Mouse (Mus musculus) frontal cortex, postnatal 36 days (tissue): Measurements from ENCODE around the gene Gm10073.
"Not testable (repeated sequence)": the region's sequence is repeated elsewhere in the genome, so short reads cannot be mapped to it uniquely, and the experiment has no call there.

Experiments used
- DNase-seq, 2 experiments: peaks; one replicate each; pipeline ENCODE4 v3.0.0; 2022; ENCODE audit warnings: low spot score in 2 of 2

Gene Gm10073

DNA sequence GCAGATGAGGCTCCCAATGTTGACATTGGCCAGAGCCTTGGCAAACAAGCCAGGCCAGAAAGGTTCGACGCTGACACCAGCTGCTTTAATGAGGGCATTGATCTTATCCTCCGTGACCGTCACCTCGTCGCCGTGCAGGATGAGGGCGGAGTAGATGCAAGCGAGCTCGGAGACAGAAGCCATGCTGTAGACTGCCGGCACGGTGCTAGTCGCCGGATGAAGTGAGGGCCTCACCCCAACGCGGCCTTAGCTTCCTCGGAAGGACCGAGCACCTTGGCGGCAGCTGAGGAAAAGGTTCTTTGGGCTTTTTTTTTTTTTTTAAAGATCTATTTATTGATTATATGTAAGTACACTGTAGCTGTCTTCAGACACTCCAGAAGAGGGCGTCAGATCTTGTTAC lies at the start of gene Gm10073:
TSS of gene Gm10073 (minus strand) at position 294 of the 400 bp plus-strand sequence.
- DNase-seq = not testable (repeated sequence)

DNA sequence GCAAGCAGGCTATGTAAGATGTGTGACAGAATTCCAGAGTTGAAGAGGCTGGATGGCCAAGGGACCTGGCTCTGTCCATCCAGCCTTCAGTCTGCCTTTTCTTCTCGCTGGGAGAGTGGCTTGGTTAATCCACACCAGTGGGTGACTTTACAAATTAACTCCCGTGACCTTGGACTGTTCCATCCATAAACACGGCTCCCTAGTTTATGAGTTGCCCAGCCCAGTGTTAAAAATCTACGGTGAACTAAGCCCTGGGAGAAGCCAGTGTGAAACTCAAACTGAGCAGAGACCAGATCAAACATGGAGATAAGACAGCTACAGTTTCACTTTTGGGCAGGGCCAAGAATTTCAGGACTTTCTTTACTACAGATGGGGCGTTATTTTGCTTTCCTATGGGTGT lies 49.8 kb upstream of the Gm10073 start:
- no peak for DNase-seq

DNA sequence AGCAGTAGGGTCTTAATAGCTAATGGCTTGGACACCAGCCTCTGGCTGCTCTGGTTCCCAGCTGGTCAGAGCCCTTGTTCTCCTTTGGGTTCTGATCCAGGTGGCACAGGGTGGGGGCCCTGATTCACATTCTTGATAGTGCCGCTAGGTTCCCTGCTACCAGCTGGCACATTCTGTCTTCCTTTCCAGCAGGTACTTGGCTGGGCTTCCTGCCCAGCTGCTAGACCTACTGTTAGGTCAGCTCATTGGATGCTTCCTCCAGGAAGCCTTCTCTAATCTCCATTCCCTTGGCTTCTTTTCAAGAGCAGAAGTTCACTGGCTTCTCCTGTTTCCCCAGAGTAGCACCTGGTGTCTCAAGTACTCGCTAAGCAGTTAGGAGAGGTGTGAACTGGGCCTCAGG lies 47.2 kb upstream of the Gm10073 start:
- DNase-seq = no peak

DNA sequence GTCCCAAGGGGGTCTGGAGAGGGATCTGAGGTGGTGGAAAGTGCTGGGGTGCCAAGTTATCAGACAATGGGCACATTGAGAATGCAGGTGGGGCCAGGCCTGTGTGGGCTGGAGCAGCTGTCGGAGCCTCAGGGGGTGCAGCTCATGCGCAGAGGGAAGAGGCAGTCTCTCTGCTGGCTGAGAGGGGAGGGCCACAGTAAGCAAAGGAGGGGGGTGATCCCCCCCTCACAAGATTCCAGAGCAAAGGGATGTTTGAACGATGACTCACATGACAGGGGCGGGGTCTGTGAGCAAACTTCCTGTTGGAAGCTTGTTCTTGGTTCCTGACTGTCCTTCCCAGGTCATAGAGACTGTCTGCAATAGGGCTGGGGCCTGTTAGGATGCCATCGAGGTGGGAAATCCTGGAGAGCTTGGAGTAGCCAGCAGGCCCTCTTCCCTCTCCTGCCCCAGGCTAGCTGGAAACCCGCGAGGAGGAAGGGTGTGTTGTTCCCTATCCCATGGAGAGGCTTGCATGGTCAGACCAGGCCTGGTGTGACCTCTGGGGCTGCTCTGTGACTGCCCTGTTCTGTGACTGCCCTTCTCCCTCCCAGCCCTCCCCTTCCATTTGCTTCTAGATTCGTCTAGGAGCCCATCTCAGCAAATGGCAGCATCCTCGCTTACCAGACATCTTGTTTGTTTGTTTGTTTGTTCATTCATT lies 46.4 kb upstream of the Gm10073 start:
- DNase-seq = no peak

DNA sequence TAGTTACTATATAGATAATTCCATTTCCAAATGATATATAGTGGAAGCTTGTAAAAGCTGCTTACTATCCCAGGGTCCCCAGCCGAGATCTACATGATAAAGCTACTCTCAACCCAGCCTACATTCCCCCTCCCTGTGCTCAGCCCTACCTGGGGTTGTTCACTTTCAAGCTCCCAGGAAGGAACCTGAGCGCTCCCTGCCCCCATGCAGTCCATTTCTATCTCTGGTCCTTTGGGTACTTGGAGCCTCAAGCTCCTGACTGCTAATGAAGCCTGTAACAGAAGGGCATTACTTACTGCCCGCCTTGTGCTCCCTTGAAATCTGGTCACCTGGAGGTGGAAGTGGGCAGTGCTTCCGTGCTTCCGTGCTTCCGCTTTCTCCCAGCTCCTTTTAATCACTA lies 45.1 kb upstream of the Gm10073 start:
- no peak for DNase-seq

DNA sequence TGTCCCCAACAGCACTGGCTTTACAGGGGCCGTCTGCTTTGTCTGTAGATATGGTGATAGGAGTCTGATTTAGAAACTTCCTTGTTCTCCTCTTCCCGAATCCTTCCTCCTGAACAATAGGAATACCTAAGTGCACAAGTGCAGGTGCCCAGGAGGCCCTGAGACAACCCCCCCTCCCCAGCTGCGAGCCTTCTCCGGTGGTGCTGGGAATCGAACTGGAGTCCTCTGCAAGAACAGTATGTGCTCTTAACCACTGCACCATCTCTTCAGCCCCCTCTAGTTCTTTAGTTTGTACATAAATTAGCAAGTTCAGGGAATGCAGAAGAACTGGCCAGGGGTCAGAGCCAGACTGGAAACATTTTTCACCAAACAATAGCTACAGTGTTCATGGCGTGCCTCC lies 44.6 kb upstream of the Gm10073 start:
- no peak for DNase-seq

DNA sequence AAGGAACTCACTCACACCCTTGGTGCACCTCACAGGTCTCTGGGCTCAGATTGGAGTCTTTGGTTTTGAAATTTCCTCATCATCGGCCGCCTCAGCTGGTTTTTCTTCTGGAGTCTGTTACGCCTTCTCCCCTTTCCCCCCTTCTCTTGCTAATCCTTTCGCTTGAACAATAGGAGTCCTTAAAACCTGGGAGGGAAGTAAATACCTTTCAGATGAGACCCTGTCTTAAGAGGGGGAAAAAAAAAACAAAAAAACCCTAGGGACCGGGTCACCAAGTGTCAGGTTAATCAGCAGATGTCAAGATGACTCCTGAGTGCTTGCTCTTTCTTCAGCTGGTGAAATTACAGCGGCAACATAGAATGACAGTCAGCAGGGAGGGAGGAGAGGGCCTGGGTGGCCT lies 43.9 kb upstream of the Gm10073 start:
- no peak for DNase-seq

DNA sequence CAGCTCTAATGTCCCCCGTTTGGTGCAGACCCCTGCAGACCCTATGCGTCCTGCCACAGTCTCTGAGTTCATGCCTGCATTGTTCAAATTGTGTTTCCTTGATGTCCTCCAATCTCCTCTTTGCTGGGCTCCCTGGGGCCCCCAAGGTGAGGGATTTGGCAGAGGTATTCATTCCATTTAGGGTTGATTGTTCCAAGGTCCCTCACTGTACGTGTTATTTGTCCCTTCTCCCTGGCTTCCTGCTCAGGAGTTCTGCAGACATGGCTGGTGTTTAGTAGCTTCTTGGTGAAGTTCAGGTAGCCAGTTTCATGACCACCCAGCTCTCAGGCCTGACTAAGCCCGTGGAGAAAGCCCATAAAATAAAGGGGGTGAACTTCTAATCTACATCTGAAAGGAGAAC lies 43.4 kb upstream of the Gm10073 start:
- DNase-seq = no peak

DNA sequence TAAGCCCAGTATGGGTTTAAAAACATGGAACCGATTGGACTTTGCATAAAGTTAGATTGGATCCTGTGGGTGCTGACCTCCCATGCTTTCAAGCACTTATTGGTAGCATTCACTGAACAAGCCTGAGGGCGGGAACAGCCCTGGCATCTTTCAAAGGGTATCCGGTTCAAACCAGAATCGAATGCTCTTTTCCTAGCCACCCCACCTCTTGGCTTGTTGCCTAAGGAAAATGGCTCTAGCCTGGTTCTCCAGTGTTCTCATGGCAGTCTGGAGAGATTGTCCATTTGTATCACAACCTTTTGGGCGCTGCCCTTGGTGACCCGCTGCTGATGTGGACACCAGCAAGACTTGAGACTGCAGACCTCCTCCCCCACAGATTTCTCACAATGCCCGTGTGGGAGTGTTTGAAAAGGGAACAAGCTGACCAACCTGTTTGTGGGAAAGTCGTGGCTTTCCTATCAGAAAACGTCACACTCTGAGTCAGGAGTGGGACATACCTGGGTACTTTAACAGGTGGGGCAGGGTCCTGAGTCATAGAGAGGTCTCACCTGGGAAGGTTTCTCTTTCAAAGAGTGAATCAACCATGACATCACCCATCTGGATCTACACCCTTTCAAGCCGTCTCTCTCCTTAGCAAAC lies 42.5 kb upstream of the Gm10073 start:
- no peak for DNase-seq

DNA sequence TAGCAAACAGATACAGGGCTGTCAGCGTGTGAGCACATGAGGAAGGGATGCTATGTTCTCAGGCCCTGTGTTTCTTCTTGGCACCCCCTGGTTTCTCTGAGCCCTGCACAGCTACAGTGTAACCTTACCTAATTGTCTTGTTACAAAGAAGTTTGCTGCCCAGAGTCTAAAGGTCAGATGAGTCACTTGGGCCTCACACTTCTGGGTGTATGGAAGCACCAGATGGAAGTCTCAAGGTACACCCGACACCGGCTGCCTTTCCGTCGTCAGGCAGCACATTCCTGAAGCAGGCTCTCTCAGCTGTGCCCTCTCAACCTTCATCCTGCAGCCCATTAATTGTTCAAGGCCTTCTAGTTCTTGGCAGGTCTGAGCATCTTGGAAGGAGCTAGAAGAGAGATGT lies 41.4 kb upstream of the Gm10073 start:
- DNase-seq = no peak

DNA sequence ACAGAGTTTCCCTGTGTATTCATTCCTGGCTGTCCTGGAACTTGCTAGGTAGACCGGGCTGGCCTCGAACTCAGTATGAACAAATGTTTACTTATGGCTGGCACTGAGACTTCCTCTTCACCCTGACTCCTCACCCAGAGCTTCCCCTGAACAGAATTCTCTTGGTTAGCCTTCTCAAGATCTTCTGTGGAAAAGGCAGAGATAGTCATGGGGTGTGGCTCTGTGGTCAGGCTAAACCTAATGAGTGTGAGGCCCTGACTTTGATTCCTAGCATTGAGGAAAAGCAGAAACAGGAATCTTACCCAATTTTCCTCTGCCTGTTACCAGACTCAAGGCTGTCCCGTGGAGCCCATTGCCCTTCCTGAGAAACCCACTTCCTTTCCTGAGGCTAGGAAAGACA lies 38.8 kb upstream of the Gm10073 start:
- no peak for DNase-seq

DNA sequence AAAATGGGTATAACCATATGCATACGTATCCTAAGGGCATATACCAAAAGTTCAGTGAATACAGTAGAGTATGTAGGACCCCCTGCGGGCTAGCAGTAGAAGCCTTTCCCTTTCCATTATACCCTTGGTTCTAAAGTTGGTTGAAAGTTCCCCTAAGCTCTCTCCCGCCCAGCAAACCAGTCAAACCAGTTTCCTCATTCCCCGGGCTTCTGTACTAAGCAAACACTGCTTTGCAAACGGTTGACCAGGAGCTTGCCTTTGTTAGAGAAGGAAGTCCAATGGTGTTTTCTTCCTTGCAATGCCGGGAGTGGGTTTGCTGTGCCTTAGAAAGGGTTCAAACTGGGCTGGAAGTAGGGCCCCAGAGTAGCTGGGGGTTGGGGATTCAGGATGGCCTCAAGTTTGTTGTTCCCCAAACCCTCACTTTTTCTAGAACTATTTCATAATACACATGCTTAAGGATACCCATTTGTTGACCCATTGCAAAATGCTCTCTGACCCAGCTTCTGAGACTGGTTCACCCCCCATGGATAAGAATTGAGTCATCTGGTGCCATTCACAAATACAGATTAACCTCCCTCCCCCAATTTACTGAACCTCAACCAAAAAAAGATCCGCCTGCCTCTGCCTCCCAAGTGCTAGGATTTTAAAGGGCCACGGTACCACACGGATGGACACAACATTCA lies 37.8 kb upstream of the Gm10073 start:
- no peak for DNase-seq

DNA sequence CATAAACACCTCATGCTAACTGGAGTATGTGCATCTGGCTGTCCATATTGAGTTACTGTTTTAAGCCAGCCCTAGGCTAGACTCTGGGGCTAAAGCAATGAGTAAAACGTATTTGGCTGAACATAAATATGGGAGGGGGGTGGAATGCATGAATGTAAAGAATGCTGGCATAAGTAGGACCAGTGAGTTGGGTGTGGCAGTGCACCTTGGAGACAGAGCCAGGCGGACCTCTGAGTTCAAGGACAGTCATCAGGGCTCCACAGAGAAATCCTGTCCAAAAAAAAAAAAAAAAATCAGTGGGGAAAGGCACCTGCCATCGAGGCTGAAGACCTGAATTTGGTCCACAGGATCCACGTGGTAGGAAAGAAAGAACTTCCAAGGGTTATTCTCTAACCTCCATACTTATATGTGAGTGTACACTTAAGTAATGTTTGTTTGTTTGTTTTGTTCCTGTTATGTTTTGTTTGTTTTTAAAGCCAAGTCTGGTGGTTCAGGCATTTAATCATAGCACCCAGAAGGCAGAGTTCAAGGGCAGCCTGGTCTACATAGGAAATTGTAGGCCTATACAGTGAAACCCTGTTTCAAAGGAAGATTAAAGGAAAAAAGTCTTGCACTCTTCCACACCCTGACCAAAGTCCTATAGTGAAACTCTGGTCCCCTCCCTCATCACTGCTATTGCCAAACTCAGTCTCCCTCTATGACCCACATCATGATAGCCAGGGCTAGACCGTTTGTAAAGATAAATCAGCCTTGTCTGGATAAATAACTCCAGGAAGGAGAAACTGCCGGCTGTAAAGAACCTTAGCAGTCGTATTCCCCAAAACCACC lies 36.0 kb upstream of the Gm10073 start:
- no peak for DNase-seq

DNA sequence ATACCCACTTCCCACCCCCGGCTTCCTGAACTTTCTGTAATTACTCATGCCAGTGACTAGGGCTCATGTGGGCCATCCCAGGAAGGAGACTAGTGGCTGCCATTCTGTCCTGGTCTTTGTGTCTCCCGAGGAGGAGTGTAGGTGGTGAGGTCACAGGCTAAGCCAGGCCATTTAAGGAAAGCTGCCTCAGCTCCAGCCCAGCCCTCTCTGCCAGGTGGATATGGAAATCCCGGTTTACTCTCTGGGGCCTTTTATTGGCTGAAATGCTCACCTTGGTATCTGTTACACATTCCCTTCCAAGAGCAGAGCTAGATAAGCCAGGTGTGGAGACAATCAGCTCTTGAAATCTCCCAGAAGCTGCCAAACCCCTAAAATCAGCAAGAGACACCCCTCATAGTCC lies 35.2 kb upstream of the Gm10073 start:
- no peak for DNase-seq

DNA sequence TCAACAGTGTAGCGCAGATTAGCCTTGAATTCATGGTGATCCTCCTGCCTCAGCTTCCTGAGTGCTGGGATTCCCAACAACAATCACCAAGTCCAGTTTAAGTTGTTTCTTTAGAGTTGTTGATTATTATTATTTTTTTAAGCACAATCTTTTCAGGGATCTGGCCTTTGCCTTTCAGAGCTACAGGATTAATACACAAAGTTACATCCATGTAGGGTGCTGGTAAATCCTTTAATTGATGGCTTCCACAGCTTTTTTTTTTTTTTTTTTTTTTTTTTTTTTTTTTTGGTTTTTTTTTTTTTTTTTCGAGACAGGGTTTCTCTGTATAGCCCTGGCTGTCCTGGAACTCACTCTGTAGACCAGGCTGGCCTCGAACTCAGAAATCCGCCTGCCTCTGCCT lies 34.5 kb upstream of the Gm10073 start:
- not testable (repeated sequence) for DNase-seq

DNA sequence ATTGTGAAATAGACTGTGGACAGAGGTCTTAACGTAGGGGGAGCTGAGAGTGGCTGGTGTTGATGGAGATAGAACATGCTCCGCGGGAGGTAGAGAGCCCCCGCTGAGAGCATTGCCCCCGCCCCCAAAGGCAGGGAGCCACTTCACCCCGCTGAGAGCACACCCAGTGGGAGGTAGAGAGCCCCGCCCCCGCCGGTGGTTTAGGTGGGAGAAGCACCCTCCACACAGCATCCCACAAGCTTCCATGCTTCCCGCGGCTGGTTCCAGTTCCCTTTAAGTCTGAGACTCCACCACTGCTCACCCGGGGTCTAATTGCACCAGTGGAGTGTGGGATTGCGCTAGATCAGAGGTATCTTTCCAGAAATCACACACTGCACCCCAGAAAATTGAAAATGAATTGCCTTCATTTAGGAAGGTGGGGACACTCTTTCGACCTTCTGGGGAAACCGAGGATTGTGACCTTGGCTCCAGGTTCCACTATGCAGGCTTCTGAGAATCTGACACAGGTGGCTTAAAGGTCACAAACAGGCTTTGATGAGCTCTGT lies 33.4 kb upstream of the Gm10073 start:
- DNase-seq = no peak

DNA sequence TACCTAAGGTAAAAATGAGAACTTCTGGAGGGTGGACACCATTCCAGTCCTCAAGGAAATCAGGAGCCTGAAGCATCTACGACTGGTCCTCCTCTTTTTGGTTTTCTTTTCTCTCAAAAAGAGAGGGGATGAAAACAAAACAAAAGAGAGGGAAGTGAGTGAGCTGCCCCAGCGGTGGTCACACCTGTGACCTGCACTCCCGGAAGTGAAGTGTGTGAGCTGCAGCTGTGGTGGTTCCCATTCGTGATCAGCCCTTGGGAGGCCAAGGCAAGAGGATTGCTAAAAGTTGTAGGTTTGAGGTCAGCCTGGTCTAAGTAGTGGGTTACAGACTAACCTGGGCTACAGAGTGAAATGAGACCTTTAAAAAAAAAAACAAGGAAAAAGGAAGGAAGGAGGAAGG lies 32.9 kb upstream of the Gm10073 start:
- no peak for DNase-seq

DNA sequence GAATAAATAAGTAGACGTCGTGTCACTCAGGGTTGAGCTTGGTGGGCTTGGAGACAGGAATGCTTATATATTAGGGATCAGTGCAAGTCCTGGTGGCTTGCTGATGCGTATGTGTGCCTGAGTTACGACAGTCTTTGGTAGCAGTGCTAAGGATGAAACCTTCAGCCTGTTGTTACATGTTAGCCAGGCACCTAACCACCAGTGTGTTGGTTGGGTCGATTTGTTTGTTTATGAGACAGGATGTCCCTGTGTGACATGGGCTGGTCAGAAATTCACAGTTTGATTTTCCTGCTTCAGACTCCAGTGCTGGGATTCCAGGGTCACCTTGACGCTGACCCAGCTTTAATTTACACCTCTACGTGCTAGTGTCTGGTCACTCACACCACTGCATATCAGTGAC lies 32.4 kb upstream of the Gm10073 start:
- no peak for DNase-seq

DNA sequence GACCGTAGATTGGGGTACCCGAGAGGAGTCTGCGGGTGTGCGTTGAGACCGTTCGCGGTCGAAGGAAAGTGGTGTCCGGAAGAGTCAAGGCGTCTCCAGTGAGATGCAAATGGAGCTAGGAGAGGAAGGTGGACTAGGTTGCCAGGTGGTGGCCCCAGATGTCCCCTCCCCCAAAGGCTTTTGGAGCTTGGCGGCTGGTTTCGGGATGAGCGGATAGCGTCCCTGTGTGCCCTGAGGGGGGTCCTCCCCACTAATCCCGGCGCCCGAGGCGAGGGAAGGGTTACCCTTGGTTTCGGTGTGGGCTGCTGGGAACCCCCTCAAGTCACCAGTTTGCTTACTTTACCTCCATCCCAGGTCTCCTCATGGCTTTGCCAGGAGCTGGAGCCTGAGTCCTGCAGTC lies 30.7 kb upstream of the Gm10073 start:
- DNase-seq = no peak

DNA sequence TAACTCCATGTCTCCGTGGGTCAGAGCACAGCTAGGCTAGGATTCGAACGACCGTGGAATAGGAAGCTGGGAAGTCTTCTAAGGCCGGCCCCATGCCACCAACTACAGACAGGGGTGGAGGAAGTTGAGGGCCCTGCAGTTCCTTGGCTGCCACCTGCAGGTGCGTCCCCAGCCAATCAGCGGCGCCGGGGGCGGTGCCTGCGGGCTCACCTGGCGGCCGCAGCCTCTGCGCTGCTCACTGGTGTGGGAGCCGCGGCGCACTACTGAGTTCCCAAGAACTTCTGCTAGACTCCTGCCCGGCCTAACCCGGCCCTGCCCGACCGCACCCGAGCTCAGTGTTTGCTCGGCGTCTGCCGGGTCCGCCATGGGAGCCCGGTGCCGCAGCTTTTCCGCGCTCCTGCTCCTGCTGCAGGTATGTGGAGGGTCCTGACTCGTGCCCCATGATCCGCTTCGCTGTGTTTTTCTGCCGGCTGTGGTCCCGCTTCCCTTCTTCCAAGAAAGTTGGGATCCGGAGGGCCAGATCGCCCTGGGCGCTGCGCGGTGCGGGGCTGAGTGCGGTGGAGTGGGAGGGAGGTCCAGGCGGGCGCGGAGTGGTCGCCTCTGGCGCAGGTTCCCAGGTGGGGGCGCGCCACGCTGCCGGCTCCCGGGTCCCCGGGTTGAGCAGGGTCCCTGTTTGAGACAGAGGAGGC lies 30.0 kb upstream of the Gm10073 start, which contains the start of gene Cdh1:
TSS of gene Cdh1 (plus strand) at position 221 of the 689 bp plus-strand sequence.
- DNase-seq = peak; percentile 5 to 14

DNA sequence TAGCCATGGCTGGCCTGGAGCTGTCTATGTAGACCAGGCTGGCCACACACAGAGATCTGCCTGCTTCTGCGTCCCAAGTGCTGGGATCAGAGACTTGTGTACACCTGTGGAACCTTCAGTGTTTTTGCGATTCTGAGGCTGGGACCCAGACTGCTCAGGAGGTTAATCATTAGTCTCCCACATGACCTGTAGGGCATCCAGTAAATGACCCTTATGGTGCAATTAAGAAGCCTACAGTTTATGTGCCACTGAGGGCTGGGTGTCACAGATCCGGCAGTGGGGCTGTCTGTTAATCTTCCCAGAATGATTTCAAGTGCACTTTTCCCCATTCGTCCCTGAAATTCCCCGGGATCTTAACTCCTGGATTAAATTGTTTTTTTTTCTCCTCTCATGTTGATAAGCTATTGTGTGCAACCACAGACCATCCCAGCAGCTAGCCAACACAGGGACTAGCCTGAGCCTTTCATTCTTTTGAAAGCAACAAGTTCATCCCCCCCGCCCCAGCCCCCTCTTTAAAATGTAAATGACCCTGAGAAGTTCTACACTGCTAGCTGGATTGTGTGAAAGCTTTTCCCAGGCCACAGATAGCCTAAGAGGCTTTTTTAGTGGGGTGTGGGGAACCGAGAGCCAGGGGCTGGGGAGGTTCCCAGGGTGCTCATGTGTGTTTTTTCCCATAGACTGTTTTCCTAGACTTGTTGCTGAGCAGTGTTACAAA lies 26.2 kb upstream of the Gm10073 start:
- no peak for DNase-seq
